Comparison of ENCODE assay signal across 8 mouse cellular contexts in genomic region chr17:35046681-35047455, GRCm38 (mm10). TPM values are rescaled to one million over a fixed set of nuclear protein-coding genes. Genes with fewer than 3 reads are reported as not detected.
DNase-seq lines count a peak whose midpoint lies in the region; ATAC-seq lines count a peak whose summit lies in the region.

TSS of gene Msh5 (minus strand) at chr17:35046745.

- peak within 1 kb of the TSS; percentile 99 for H3K27ac ChIP-seq in heart, embryonic 13.5 days (replicated peaks)
- peak within 1 kb of the TSS; percentile 97 for H3K27ac ChIP-seq in liver, embryonic 13.5 days
- peak within 1 kb of the TSS; percentile 99 for H3K27ac ChIP-seq in stomach, embryonic 16.5 days (ENCODE audit: low read length)

- no peaks in the 10 kb centered on the region for H3K27me3 ChIP-seq in heart, embryonic 13.5 days (replicated peaks)
- H3K27me3 ChIP-seq in liver, embryonic 13.5 days = no peaks in the 10 kb centered on the region
- no peaks in the 10 kb centered on the region for H3K27me3 ChIP-seq in stomach, embryonic 16.5 days (ENCODE audit: control insufficient read depth, insufficient read depth, low read length)

- peak; percentile 98 for DNase-seq in CD4-positive helper T cell, adult 2 months (ENCODE audit: low read depth, low spot score)
- DNase-seq in brain, embryonic 18.5 days (ENCODE audit: low read depth, low spot score) = peak; percentile 89
- DNase-seq in kidney, postnatal 10 days = peak; percentile 99
- DNase-seq in liver, embryonic 13.5 days = peak; percentile 97
- DNase-seq in neural tube, embryonic 10.5 days (ENCODE audit: extremely low spot score, low spot score) = peak; percentile 99

- H3K4me3 ChIP-seq in heart, embryonic 13.5 days = peak within 1 kb of the TSS; percentile 68
- H3K4me3 ChIP-seq in liver, embryonic 13.5 days (replicated peaks) = peak within 1 kb of the TSS; percentile 75
- H3K4me3 ChIP-seq in stomach, embryonic 16.5 days (replicated peaks; ENCODE audit: low read length) = peak within 1 kb of the TSS; percentile 67

- H3K4me2 ChIP-seq in heart, embryonic 13.5 days = peak within 1 kb of the TSS; percentile 95
- peak within 1 kb of the TSS; percentile 100 for H3K4me2 ChIP-seq in liver, embryonic 13.5 days
- peak within 1 kb of the TSS; percentile 100 for H3K4me2 ChIP-seq in stomach, embryonic 16.5 days (ENCODE audit: low read depth, low read length)

- H3K4me1 ChIP-seq in heart, embryonic 13.5 days = peaks cover 60% of the 10 kb centered on the region
- H3K4me1 ChIP-seq in liver, embryonic 13.5 days (replicated peaks) = peaks cover 82% of the 10 kb centered on the region
- peaks cover 48% of the 10 kb centered on the region for H3K4me1 ChIP-seq in stomach, embryonic 16.5 days (ENCODE audit: control insufficient read depth, insufficient read depth, low read length)

- WGBS in heart, embryonic 13.5 days = 3% methylated on average over 33 of the region's 33 CpGs
- 1% methylated on average over 33 of the region's 33 CpGs for WGBS in liver, embryonic 13.5 days (ENCODE audit: insufficient replicate concordance)
- WGBS in stomach, embryonic 16.5 days = 2% methylated on average over 33 of the region's 33 CpGs

- H3K9ac ChIP-seq in heart, embryonic 13.5 days = peak within 1 kb of the TSS; percentile 91
- H3K9ac ChIP-seq in liver, embryonic 13.5 days = peak within 1 kb of the TSS; percentile 95
- peak within 1 kb of the TSS; percentile 95 for H3K9ac ChIP-seq in stomach, embryonic 16.5 days (ENCODE audit: low read length)

- H3K9me3 ChIP-seq in heart, embryonic 13.5 days = no peaks in the 10 kb centered on the region
- H3K9me3 ChIP-seq in liver, embryonic 13.5 days (replicated peaks) = no peaks in the 10 kb centered on the region
- H3K9me3 ChIP-seq in stomach, embryonic 16.5 days (replicated peaks; ENCODE audit: control insufficient read depth, low read length) = no peaks in the 10 kb centered on the region

- H3K36me3 ChIP-seq in heart, embryonic 13.5 days = no peaks in the 10 kb centered on the region
- H3K36me3 ChIP-seq in liver, embryonic 13.5 days = no peaks in the 10 kb centered on the region
- H3K36me3 ChIP-seq in stomach, embryonic 16.5 days (ENCODE audit: control insufficient read depth, insufficient read depth, low read length) = no peaks in the 10 kb centered on the region

- ATAC-seq in erythroid progenitor cell, adult 5-6 weeks (replicated peaks; ENCODE audit: low FRiP score, poor library complexity, severe bottlenecking) = peak; percentile 82
- peak; percentile 90 for ATAC-seq in heart, embryonic 13.5 days (ENCODE audit: extremely low read depth, insufficient number of reproducible peaks, low FRiP score, low TSS enrichment)
- peak; percentile 85 for ATAC-seq in liver, embryonic 13.5 days (ENCODE audit: low read depth)
- ATAC-seq in stomach, embryonic 16.5 days (ENCODE audit: insufficient read depth, low FRiP score) = peak; percentile 95

RNA-seq across cellular contexts. Expression of gene Msh5, which starts in this region (rescaled TPM):
- total RNA-seq in erythroid progenitor cell, adult 5-6 weeks (2015; ENCODE audit: low replicate concordance) = 36.9 and 39.6 TPM in 2 replicates
- 27.3 and 50.9 TPM in 2 replicates for total RNA-seq in erythroid progenitor cell, adult 5-6 weeks (2017; ENCODE audit: low replicate concordance)
- 4.0 and 4.1 TPM in 2 replicates for polyA plus RNA-seq in heart, embryonic 13.5 days (2015; fragmentation: Nextera tagmentation; extraction: Ambion mirVana)
- polyA plus RNA-seq in liver, embryonic 13.5 days (2015; fragmentation: Nextera tagmentation; extraction: Ambion mirVana) = 3.2 and 3.4 TPM in 2 replicates
- 3.9 and 4.2 TPM in 2 replicates for polyA plus RNA-seq in stomach, embryonic 16.5 days (2015; fragmentation: Nextera tagmentation; extraction: Ambion mirVana)

Comparison
In these comparisons a context has a peak if more than half of its experiments do, and no peak if none do; other contexts are left out.
1. Peak in every context shown above with its lines: DNase-seq, ATAC-seq, H3K4me3 ChIP-seq and H3K27ac ChIP-seq.